Mouse (Mus musculus): ENCODE measurements around the gene Epb41l1.
"Not testable (repeated sequence)": the region's sequence is repeated elsewhere in the genome, so short reads cannot be mapped to it uniquely, and the experiment has no call there.

The Epb41l1 gene

DNA sequence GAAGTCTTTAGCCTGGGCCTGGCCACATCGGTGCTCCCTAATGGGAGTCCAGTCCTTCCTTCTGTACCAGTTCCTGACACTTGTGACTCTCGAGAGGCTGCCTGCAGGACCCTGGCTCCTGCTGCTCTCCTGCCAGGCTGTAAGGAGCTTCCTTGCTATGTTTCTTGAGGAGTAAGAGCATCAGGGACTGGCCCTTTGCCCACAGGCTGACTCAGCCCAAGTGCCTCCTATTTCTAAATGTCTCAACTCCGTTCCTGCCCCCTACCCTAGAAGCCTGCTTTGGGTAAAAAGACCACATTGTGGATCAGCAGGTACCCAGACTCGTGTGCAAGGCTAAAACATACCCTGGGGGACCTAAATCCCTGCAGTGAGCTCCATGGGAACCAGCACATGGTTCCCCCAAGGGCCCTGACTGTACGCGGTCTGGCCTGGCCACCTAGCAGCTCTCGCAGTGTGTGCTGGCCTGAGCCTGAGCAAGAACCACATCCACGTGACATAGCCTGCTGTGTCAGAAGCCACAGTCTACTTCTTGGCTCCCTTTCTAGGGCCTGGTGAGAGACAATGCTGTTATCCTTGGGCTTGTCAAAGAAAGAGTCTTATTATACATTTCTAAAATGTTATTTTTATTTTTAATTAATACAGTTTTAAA is 67.6 kb downstream of the Epb41l1 start:
- DNase-seq, result peak; percentile 69

DNA sequence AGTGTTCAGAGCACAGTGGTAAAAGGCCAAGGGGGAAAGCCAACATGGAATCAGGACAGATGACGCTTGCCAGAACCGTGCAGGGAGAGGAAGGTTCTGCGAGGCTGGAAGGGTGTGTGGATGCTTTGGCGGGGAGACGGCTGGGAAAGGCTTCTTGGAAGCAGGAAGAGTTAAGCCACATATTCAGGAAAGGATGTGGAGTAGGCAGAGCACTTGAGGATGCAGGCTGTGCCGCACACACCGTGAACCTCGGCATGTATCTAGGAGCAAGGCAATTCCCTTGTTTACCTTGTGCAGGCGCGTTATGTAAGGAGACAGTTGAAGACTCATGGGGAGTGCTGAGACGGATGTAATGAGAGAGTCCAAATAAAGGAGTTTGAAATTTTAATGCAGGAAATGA is 69.5 kb downstream of the Epb41l1 start:
- DNase-seq, result peak; percentile 61

DNA sequence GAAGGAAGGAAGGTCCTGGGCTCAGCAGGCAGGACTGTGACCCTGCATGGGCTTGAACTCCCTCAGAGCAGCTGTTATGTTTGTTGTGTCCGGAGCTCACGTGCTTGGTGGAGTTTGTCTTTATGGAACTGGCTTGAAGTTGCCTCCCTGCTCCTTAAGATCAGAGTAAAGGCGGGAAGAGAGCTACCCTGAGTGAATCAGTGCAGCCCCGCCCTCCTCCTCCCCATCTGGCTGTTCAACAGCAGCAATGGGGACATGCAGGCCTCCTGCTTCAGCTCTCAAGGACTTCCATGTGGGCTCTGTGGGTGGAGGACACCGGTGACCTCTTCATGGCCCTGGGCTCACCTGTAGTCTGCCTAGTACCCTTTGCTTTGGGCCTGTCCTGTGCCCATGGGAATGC is 71.1 kb downstream of the Epb41l1 start:
- no peak for DNase-seq

DNA sequence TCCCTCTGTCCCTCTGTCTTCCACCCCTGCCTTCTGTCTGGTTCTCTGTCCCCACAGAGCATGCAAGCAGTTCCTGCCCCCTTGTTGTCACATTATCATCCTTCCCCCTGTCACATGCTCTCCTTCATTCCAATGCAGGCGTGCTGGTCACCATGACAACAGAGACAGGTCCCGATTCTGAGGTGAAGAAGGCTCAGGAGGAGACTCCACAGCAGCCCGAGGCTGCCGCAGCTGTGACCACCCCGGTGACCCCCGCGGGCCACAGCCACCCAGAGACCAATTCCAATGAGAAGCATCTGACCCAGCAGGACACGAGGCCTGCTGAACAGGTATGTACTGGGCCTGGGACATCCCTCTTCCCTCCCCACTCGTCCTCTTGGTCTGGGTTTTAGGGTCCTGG is 73.1 kb downstream of the Epb41l1 start:
- DNase-seq, result no peak

DNA sequence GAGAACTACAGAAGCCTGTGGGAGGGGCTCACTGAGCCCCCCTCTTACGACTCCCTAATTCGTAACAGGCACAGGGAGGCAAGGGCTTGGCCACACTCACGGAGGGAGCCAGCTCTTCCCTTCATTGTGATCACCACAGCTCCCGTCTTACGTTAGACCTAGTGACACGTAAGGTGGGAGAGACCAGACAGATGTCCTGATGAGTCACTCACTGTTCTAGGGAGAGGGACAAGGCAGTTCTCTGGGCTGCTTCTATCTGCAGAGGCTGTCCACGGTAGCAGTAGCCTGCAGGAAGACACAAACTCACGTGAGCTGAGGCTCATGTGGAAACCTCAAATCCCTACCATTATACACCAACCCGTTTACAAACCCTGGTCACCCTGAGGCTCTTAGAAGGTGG is 73.8 kb downstream of the Epb41l1 start:
- DNase-seq, result no peak

DNA sequence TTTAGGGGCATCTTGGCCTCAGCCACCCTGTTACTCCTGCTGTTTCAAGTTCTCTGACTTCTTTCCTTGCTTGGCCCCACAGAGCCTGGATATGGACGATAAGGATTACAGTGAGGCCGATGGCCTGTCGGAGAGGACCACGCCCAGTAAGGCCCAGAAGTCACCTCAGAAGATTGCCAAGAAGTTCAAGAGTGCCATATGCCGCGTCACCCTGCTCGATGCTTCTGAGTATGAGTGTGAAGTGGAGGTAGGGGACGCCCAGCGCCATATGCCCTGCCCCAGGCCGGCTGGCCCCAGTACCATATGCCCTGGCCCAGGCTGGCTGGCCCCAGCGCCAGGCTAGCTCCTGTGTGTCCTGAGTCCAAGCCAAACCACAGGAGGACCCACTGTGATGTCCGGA is 74.2 kb downstream of the Epb41l1 start:
- DNase-seq, result peak; percentile 92

DNA sequence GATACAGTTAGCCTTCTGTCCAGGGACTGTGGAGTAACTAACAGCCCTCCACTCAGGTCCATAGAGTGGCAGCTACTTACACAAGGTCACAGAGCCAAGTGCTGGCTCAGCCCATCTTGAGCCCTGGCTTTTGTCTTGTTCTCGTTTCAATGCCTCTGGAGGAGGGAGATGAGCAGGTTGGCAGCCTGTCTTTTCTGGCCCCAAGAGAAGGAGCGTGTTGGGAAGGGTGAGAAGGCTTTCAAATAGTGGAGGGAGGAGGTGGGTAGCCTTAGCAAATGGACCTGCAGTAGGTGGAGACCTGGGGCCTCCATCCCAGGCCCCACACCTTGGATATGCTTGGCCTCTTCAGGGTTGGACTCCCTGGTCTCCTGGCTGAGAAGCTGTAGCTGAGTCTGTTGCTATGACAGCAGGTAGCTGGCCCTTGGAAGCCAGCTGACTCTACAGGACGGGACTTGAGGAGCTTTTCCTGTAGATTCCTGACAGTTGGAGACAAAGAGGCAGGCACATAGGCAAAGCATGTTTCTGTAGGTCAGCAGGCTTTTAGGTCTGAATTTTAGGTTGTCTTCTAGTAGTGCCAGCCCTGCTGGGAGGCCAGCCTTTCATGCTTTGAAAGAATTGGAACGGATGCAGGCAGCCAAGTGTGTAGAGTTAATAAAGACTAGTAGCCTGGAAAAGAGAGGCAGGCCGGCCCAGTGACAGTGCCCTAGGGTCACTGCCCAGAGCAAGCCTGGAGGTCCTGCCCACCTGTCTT is 76.3 kb downstream of the Epb41l1 start:
- DNase-seq, result peak; percentile 51

DNA sequence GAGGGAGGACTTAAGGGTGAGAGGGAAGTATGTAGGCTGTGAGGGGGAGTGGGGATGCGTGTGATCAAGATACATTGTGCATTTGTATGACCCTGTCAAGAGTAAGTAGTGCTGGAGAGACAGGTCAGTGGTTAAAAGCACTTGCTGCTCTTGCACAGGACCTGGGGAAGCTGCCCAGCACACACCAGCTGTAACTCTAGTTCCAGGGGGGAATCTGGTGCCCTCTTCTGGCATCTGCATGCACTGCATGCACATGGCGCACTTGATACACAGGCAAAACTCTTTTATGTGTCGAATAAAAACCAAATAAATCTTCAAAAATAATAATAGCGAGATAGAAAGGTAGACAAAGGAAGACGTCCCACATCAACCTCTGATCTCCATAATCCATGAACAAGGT is 77.2 kb downstream of the Epb41l1 start:
- peak; percentile 73 for DNase-seq

DNA sequence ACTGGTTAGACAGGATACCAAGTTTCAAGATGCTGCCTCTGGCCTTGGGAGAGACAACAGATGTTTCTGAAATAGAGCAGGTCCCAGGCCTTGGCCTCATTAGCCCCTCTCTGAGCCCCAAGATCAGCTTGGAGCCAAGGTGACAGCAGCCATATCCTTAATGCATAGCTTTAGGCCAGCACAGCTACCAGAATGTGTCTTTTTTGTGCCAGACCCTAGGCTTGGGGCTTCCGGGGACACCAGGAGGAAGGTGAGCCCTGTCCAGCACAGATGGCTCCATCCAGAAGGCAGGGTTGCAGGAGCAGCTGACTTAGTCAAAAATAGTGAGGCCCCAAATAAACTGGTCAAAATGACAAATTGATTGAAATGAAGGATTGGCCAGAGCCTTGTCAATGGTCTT is 80.3 kb downstream of the Epb41l1 start:
- no peak for DNase-seq

DNA sequence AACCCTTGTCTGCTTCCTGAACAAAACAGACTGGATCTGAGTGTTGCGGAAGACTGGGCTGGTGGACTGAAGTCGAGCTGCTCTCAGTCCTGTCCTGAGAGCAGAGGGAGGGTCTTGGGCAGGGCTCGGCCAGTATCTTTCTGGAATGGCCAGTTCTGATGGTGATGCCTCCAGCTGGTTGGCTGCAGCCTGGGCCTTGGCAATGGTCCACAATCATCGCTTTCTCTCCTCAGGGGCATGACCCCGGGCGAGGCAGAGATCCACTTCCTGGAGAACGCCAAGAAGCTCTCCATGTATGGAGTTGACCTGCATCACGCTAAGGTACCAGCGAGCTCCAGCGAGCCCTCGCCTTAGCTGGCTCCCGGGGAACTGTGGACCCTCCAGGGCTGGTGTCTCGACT is 84.8 kb downstream of the Epb41l1 start:
- DNase-seq, result no peak

DNA sequence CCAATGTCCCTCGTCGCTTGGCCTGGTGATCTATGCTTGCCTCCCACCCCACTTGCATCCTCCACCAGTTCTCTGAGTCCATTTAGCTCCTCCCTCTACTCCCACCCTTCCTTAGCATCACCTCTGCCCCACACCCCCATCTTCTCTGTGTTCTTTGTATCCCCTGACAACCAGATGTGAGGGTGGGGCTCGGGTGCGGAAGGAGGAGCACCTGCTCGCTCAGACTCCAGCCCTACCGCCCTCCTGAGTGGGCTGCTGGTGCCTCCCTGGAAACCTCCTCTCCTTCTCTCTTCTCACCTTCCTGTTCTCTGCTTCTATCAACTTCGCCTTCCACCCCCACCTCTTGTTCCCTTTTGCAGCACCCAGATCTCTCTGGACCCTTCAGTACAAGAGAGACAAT is 91.3 kb downstream of the Epb41l1 start:
- no peak for DNase-seq

DNA sequence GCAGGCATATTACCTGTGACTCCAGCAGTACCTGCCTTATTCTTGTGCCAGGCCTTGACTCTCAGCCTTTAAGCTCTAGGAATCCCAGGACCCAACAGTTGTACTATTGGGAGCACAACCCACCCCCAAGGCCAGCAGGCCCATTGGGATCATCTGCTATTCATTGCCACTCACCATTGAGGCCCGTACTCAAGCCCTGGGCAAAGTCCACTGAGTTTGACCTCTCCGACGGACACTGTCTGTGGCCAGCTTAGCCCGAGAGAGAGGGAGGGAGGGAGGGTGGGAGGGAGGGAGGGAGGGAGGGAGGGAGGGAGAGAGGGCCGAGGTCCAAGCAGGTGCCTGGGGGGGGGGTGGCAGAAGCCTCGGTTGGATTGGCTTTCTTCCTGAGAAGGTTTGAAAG is 91.9 kb downstream of the Epb41l1 start:
- DNase-seq, result no peak

DNA sequence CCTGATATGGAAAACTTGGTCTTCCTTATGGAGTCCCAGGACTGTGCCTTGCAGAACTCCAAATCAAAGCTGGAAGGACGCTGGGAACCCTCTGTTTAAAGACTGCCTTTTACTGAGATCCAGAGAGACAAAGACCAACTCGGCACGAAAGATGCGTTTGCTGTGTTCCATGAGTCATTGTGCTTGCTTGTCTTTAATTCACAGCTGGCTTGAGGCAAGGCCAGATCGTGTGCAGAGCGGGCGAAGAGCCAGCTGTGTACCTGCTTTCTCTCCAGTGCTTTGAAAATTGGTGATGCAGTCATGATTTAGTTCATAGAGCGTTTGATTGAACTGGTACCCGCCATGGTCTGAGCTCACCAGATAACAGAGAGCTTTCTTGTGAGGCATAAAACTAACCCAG is 94.4 kb downstream of the Epb41l1 start:
- no peak for DNase-seq

DNA sequence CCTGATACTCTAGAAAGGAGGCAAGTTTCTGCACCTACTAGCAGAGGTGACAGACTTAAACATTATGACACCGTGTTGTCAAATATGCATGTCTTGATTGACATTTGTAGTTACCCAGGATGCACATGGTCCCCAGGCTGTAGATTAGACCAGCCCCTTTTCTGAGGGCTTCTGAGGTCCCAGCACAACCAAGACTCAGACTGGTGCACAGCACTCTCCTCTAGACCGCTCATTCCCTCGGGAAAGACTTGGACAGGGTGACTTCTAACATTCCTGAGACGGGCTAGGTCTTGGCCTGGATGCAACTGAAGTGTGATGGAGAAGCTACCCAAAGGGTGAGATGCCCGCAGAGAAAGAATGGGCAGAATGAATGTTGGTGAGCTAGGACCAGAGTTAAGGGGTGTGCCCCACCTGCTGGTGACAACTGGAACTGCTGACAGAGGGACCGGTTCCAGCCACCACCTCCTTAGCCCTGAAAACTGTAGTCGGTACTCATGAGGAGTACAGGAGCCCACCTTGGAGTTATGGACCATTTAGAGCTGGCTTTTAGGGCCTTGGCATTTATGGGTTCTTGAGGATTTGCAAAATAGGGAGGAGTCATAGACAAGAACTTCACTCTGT is 95.0 kb downstream of the Epb41l1 start:
- peak; percentile 88 for DNase-seq

DNA sequence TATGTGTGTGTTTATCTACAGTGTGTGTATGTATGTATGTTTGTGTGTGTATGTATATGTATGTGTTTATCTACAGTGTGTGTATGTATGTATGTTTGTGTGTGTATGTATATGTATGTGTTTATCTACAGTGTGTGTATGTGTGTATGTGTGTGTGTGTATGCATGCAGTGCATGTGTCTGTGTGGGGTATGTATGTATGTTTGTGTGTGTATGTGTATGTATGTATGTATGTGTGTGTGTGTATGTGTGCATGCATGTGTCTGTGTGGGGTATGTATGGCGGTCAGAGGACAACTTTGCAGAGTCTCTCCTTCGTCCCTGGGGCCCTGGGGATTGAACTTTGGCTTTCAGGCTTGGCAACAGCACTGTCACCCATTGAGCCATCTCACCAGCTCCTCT is 96.0 kb downstream of the Epb41l1 start:
- DNase-seq, result not testable (repeated sequence)

DNA sequence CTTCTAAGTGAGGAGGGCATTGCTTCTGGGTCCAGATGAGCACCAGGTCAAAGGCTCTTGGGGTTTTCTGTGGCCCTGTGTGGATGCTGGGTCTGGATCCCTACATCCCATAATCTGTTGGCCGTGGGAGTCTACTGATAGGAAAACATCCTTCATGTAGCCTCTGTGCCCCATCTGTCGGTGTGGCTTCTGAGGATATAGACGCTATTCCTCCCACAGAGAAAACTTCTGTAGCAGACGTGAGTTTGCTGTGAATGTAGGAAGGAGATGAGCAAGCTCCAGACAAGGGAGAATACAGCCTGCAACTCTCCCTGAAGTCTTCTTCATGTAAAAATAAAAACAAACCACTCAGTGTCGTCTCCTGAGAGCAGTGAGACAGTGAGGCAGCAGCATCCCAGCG is 97.6 kb downstream of the Epb41l1 start:
- no peak for DNase-seq

DNA sequence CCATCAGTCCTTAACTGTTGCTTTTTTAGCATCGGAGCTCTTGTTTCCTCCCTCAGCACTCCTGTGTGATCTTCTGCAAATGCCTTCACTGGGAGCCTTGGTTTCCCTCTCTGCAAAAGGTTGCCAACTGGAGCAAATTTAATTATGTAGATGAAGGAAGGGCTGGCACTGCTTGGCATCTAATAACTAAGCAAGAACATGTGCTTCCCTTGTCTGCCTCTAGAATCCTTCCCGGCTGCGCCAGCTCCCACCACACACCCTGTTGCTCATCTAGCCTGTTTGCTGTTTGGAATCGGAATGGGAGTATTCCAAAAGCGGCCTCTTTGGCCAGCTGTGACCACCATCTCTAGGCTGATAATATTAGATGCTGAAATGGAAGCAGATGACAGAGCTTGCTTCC is 98.9 kb downstream of the Epb41l1 start:
- no peak for DNase-seq

DNA sequence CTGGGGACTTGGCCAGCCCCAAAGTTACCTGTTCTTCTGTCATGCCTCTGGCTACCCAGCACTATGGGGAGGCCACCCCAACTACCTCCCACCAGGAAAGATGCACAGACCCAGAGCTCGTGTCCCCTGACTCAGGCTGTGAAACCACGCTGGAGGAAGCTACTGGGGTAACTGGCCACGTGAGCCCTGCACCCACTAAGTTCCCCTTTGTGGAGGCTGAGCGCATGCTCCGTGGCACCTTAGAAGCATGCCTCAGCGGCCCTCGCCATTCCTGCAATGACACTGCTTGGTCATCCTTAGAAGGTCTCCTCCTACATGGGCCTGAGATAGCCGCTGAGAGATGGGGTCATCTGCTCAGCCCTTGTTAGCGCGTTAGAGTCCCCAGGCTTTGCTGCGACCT is 102.3 kb downstream of the Epb41l1 start:
- DNase-seq, result no peak

DNA sequence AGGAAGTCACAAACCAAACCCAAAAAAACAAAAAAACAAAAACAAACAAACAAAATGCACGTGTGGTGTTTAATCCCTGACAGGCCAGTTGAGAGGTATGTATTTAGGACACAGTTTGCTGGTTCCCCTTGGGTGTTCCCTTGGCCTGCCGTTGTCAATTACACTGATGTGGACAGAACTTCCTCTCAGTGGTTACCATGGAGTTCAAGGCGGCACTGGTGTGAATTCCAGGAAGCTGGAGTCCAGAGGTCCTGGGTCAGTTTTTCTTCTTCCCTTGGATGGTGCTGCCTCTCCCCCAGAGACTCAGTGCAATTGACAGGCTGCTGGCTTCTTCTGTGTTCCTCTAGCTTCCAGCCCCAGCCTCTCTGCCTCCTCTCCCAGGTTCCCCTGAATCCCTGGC is 103.4 kb downstream of the Epb41l1 start:
- DNase-seq, result no peak

DNA sequence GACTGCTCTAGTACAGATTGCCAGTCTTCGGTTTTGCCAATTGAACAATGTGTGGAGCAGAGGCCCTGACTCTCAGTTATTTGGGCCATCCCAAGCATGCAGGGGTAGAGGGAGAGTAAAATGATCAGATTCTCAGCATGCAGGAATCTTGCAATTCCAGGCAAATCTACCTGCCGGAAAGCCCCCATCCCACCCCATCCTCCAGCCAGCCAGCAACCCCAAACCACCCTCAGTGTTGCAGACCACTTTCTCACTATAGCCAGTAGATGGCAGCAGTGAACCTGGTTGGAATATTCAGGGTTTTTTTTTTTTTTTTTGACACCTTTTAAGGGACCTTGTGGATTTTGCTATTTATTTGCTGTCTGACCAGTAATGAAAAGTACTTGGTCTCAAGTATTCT is 109.0 kb downstream of the Epb41l1 start:
- no peak for DNase-seq

DNA sequence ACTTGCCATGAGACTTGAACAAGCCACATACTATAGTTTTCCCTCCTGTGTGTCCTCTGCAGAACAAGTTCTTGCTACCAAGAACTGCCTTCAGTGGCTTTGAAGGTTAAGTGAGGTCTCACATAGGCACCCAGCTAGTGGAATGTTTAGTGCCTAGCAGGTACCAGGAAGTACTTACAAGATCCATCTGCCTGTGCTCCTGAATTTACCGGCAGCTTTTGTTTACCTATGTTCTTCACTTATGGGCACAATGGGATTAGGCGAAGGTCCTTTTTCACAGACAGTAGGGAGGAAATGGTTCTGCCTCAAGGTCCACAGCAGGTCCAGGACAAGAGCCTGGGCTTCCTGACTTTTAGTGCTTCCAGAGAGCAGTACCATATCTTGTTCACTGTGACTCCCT is 112.5 kb downstream of the Epb41l1 start:
- DNase-seq, result no peak

DNA sequence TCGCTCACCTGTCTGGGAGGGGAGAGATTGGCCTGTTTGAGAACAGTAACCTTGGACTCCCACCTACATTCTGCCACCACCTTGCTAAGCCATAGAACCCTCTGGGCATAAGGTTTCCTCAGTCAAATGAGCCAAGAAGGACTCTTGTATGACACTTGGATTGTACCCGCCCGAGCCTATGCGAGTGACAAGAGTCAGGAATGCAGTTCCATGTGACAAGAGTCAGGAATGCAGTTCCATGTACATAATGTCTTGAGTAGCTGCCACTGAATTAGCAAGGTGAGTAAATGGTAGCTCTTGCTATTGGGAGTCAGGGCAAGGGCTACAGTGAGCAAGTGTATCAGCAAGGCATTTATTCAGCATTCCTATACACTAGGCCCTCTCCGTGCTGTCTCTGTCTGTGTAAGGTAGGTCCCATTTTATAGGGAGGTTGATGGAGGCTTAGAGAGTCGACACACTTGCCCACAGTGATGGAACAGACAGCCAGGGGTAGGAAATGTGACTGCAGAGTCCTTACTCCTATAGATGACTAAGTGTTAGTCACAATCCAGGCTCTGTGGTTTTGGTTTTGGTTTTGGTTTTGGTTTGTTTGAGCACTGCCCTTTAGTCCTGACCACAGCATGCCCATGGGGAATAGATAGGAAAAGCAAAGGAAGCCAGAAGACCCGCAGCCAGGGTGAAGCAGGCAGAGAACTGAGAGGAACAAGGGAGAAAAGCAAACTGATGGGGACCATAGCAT is 118.3 kb downstream of the Epb41l1 start:
- no peak for DNase-seq

DNA sequence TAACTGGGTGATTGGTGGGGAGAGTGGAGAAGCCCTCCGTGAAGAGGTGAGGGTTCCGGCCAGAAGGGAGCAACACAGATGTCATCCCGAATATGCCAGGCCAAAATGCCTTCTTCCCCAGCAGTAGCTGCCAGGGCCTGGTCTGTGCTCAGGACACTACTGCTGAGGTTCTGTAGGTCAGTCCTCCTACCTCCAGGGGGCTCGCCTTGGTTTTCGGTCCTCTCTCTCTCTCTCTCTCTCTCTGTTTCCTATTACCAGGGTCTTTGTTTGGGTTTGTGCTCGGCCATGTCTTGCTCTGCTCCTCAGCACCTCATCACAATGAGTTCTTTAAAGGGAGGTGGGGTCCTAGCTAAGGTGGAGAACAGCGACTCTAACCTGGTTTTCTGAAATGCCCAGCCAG is 120.3 kb downstream of the Epb41l1 start:
- DNase-seq, result no peak

DNA sequence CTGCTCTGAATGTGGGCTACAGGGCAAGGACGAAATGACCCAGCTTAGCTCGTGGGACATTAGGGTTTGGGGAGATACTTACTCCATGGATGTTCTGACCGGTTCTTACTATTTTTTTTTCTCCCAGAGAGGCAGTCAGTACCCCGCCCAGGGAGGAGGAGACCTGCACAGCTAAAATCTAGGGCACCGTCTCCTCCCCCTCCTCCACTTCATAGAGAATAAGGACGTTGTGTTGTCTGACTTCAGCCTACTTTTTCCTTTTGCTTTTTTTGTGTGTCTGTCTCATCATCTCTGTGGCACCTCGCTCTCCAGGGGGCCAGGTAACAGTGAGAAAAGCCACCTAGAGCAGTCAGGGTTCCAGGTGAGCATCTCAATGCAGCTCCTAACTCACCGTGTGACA is 121.7 kb downstream of the Epb41l1 start:
- DNase-seq, result no peak
